Mouse (Mus musculus) brain, embryonic 14.5 days (tissue): ENCODE results near the gene Ckb. TPM values are rescaled to one million over a fixed set of nuclear protein-coding genes. Genes with fewer than 3 reads are reported as not detected.

ENCODE experiments used
- DNase-seq: peaks from one replicate; pipeline ENCODE4 v3.0.0-alpha.2; 2011; ENCODE audit warnings: low read depth
- CTCF ChIP-seq: fragments of 200-500 bp; IDR thresholded peaks from 2 replicates; pipeline ENCODE4 v1.5.1; 2012; ENCODE audit warnings: inconsistent platforms, mild to moderate bottlenecking, moderate library complexity, borderline replicate concordance; ENCODE audit not compliant: insufficient read depth, insufficient read length; ENCODE audit errors: extremely low read depth
- POLR2A ChIP-seq: fragments of 200-500 bp; IDR thresholded peaks from 2 replicates; pipeline ENCODE4 v1.6.1; 2012; ENCODE audit warnings: mild to moderate bottlenecking, inconsistent platforms, borderline replicate concordance; ENCODE audit not compliant: poor library complexity, insufficient read depth, insufficient read length, severe bottlenecking; ENCODE audit errors: extremely low read depth
- polyA plus RNA-seq: library from polyadenylated mRNA; depleted of rRNA; stranded (reverse); fragments of >200 nt; gene quantifications from 2 replicates; pipeline ENCODE4 v1.2.3, GENCODE M21; 2012

The Ckb gene
- polyA plus RNA-seq, 1 experiment, result 1,393 TPM

DNA sequence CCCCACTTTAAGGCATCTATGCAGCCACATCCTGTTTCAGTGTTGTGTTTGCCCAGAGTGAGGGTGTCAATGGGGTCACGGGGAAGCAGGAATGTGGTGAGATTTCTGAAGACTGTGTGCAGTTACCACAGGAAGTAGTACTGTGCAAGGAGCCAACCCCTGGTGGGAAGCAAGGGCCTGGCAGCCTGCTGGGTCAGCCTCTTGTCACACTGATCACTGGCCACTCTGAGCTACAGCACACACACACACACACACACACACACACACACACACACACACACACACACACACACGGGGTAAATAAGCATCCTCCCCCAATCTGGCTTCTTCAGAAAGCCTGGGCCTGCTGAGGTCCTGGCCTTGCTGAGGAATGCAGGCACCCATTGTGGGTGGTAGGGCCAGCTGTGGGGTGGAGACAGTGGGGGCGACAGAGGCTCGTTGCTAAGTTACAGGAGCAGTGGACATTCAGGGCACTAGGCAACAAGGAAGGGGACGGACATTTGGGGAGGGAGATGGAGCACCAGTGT, 19.3 kb upstream of the Ckb start:
- DNase-seq, result peak; percentile 87

DNA sequence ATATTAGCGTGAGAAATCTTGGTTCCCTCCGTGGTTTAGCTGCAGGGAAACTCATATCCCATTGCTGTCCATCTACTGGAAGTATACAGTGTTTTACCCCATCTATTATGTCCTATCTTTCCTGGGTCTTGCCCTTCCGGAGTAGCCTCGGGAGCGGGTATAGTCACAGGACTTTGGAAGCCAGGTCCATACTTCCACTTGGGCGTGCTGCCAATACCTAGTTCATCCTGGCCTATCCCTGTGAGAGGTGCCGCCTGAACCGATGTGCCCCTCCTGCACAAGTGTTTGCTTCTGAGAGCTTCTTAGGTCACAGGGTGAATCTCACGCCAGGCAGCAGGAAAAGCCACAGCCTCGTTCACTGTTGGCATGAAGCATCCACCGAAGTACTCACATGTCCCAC, 17.3 kb upstream of the Ckb start:
- no peak for DNase-seq
- TF ChIP-seq CTCF, result no peak
- no peak for TF ChIP-seq POLR2A

More for the DNA sequence above, 19.3 kb upstream of the Ckb start:
- TF ChIP-seq POLR2A, result no peak
- TF ChIP-seq CTCF, result no peak

- no peak for TF ChIP-seq CTCF
- TF ChIP-seq POLR2A, result no peak
- DNase-seq, result no peak
Observed at GRCm38 (mm10) chr12:111688069-111688428, 15.9 kb upstream of the Ckb start.

GRCm38 (mm10) chr12:111687350-111688068, 15.4 kb upstream of the Ckb start:
- TF ChIP-seq POLR2A, result no peak
- TF ChIP-seq CTCF, result no peak
- peak; percentile 90 for DNase-seq

- TF ChIP-seq CTCF (no peak), POLR2A (no peak)
- no peak for DNase-seq
Observed at GRCm38 (mm10) chr12:111686390-111686789, 14.3 kb upstream of the Ckb start.

DNA sequence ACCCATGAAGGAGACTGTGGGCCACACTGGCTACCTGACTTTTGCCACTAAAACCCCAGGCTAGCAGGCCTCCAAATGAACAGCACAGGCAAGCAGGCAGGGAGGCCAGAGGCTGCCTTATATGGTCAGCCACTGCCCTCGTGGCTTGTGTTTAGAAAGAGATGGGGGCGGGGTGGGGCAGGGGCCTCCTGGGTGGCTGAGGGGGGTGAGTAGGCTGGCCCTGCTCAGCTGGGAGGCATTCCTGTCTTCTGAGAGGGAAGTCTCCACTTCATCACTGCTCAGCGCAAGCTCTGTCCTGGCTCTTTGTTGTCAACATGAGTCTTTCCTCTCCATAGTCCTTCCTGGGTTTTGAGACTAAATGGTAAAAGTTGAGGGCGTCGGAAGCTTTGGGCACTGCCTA, 10.7 kb upstream of the Ckb start:
- no peak for TF ChIP-seq CTCF
- no peak for TF ChIP-seq POLR2A
- no peak for DNase-seq

GRCm38 (mm10) chr12:111682003-111682402, 9.9 kb upstream of the Ckb start:
- no peak for TF ChIP-seq CTCF
- no peak for DNase-seq

GRCm38 (mm10) chr12:111681305-111681704, 9.2 kb upstream of the Ckb start:
- DNase-seq, result no peak
- TF ChIP-seq POLR2A, result no peak
- no peak for TF ChIP-seq CTCF

DNA sequence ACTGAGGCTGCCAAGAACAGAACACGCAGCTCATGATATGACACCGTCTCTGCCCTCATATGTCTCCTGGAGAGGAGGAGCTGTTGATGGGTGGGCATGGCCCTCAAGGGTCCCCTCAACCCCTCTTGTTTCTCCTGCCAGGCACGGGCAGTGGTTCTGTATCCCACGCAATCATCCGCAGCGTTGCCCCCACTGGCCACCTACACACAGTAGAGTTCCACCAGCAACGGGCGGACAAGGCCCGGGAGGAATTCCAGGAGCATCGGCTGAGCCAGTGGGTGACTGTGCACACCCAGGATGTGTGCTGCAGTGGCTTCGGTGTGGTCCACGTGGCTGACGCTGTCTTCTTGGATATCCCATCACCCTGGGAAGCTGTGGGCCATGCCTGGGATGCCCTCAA, 8.5 kb upstream of the Ckb start:
- TF ChIP-seq POLR2A (no peak), CTCF (no peak)

GRCm38 (mm10) chr12:111678997-111679396, 6.9 kb upstream of the Ckb start:
- no peak for DNase-seq
- TF ChIP-seq CTCF (no peak), POLR2A (no peak)

More for the DNA sequence above, 8.5 kb upstream of the Ckb start:
- DNase-seq, result no peak

GRCm38 (mm10) chr12:111678670-111678933, 6.5 kb upstream of the Ckb start:
- DNase-seq, result no peak
- TF ChIP-seq CTCF, result no peak
- TF ChIP-seq POLR2A, result no peak

GRCm38 (mm10) chr12:111677882-111678669, 5.9 kb upstream of the Ckb start, which contains the start of gene Trmt61a:
Gene Trmt61a, plus strand, starts transcription at chr12:111678105.
- TF ChIP-seq CTCF, result no peak
- TF ChIP-seq POLR2A, result peak; percentile 58; the same call in 1 of the 2 replicates
- peak; percentile 97 for DNase-seq

GRCm38 (mm10) chr12:111677421-111677820, 5.3 kb upstream of the Ckb start:
- TF ChIP-seq CTCF, result no peak
- TF ChIP-seq POLR2A, result no peak
- DNase-seq, result no peak
